Mouse (Mus musculus) urinary bladder, adult 2 months (tissue): ENCODE data around the gene Tcp11l2. TPM values are rescaled to one million over a fixed set of nuclear protein-coding genes. Genes with fewer than 3 reads are reported as not detected.

ENCODE experiments used
- DNase-seq: peaks from one replicate; pipeline ENCODE4 v3.0.0; 2022; ENCODE audit warnings: low spot score
- polyA plus RNA-seq: library from polyadenylated mRNA; depleted of rRNA; stranded (reverse); fragments of >200 nt; gene quantifications from 2 replicates; pipeline ENCODE4 v1.2.3, GENCODE M21; 2012

Tcp11l2 gene
- polyA plus RNA-seq, 1 experiment, result 28.7 TPM

- no peak for DNase-seq
These were observed 20.3 kb upstream of the Tcp11l2 start for GRCm38 (mm10) chr10:84556120-84556519.

GRCm38 (mm10) chr10:84558511-84558910 lies 17.9 kb upstream of the Tcp11l2 start:
- DNase-seq, result no peak

- no peak for DNase-seq
These were observed 16.4 kb upstream of the Tcp11l2 start for GRCm38 (mm10) chr10:84559986-84560385.

- no peak for DNase-seq
These were observed 14.3 kb upstream of the Tcp11l2 start for GRCm38 (mm10) chr10:84562121-84562520.

- no peak for DNase-seq
These were observed 13.6 kb upstream of the Tcp11l2 start for GRCm38 (mm10) chr10:84562567-84563554.

- no peak for DNase-seq
These were observed 12.0 kb upstream of the Tcp11l2 start for GRCm38 (mm10) chr10:84564427-84564826.

- no peak for DNase-seq
These were observed 5.3 kb upstream of the Tcp11l2 start for GRCm38 (mm10) chr10:84571052-84571639.

- DNase-seq, result no peak
These were observed 2.6 kb upstream of the Tcp11l2 start for GRCm38 (mm10) chr10:84573671-84574420.

GRCm38 (mm10) chr10:84576029-84576394 lies 414 bp upstream of the Tcp11l2 start:
- no peak for DNase-seq

- peak; percentile 68 for DNase-seq
These were observed 773 bp downstream of the Tcp11l2 start for GRCm38 (mm10) chr10:84577071-84577727.

- no peak for DNase-seq
These were observed 2.3 kb downstream of the Tcp11l2 start for GRCm38 (mm10) chr10:84578738-84579137.

- DNase-seq, result no peak
These were observed 3.1 kb downstream of the Tcp11l2 start for GRCm38 (mm10) chr10:84579527-84579926.

GRCm38 (mm10) chr10:84581191-84581590 lies 4.8 kb downstream of the Tcp11l2 start:
- no peak for DNase-seq

GRCm38 (mm10) chr10:84582236-84582635 lies 5.8 kb downstream of the Tcp11l2 start:
- no peak for DNase-seq

- no peak for DNase-seq
These were observed 8.2 kb downstream of the Tcp11l2 start for GRCm38 (mm10) chr10:84584451-84585293.

- DNase-seq, result no peak
These were observed 8.8 kb downstream of the Tcp11l2 start for GRCm38 (mm10) chr10:84585294-84585650.

GRCm38 (mm10) chr10:84590956-84591355 lies 14.5 kb downstream of the Tcp11l2 start:
- DNase-seq, result no peak

- DNase-seq, result no peak
These were observed 15.3 kb downstream of the Tcp11l2 start for GRCm38 (mm10) chr10:84591640-84592148.

GRCm38 (mm10) chr10:84592745-84593144 lies 16.3 kb downstream of the Tcp11l2 start:
- DNase-seq, result no peak

- no peak for DNase-seq
These were observed 20.8 kb downstream of the Tcp11l2 start for GRCm38 (mm10) chr10:84597127-84597785.
